Mouse (Mus musculus) frontal cortex, postnatal 25 days (tissue): ENCODE results near the gene B2m.

Experiments
- DNase-seq, 2 experiments: peaks; one replicate each; pipeline ENCODE4 v3.0.0; 2022; ENCODE audit warnings: low spot score in 2 of 2

Gene B2m

DNA sequence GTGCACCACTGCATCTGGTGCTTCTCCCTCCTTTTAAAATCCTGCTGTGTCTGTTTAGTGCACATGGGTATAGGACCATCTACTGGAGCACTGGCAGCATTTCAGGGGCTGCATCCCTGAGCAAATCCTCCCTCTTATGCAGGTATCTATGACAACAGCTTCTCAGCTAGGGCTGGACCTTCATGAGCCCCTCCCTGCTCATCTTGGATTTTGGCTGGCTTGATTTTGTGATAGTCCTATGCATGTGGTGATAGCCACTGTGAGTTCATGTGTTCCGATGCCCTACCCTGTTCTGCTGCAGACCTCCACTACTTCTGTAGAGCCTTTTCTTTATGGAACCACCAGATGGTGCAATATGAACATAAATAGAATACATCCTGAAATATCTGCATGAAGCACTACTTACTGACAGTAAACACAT, 47.0 kb downstream of the B2m start:
- peak; percentile 8 to 9 for DNase-seq

DNA sequence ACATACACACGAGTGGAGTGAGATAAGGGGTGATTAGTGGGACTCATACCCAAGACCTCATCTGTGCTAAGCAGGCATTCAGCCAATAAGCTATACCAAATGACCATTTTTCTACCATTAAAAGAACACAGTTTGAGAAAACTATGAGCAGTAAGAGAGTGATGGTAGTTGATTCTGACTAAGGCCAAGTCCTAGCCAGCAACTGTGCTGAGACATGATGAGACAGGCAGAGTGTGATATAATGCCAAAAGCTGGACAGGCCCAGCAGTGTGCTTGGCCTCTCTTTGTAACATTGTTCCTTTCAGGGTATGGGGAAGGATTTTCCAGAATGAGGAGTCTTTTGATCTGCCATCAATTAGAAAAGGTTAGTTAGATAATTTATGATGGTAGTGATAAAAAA, 54.0 kb downstream of the B2m start:
- no peak for DNase-seq
